Mouse (Mus musculus): ENCODE measurements at regions not wholly inside any gene's neighbourhood (a gene's known extent, or its start where the extent isn't known, plus 50 kb on each side); places are given as distances from the start of the nearest gene placed in this dataset.

DNA sequence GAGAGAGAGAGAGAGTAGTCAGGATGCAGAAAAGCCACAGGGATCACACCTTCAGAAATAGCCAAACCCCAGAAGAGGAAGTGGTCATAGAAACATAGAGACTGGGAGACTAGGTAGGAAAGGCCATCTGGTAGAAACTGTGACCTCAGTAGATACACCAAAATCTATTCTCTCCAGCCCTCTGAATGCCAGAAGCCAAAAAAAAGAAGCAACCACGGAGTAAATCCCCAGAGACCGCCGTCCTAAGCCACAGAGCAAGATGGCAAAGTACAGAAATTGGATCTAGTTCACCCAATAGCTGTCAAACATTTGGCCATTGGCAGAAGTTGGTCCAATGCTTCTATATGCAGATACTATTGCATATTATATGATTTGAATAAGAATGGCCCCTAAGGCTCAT, 86.5 kb upstream of the Usp24 start:
- no peak for TF ChIP-seq ZC3H11A (IDR thresholded peaks at IDR 0.05; ENCODE audit: borderline replicate concordance, low read depth, low read length)
- no peak for TF ChIP-seq MAFK (IDR thresholded peaks at IDR 0.05; ENCODE audit: insufficient read depth, low read depth, low read length)
- TF ChIP-seq HCFC1 (IDR thresholded peaks at IDR 0.05; ENCODE audit: borderline replicate concordance, insufficient read depth, low read length): no peak
